In genomic region chr11:117828149-117828887, GRCm38 (mm10) we compare ENCODE assay signal across 8 mouse cellular contexts. TPM values are rescaled to one million over a fixed set of nuclear protein-coding genes. Genes with fewer than 3 reads are reported as not detected.
DNase-seq lines count a peak whose midpoint lies in the region; ATAC-seq and TF ChIP-seq lines count a peak whose summit lies in the region.

No protein-coding gene starts in this region.

- no peaks in the 10 kb centered on the region for H3K36me3 ChIP-seq in heart, adult 2 months (ENCODE audit: control insufficient read depth, insufficient read depth, low read length)
- H3K36me3 ChIP-seq in MEL (ENCODE audit: control insufficient read depth in 1 of 2, insufficient read depth in 2 of 2, low read length in 2 of 2), result peaks cover 0 to 45% of the 10 kb centered on the region in 2 experiments; a peak in 2 of 4 replicates
- H3K36me3 ChIP-seq in heart, embryonic 14.5 days (ENCODE audit: control insufficient read depth, insufficient read depth, low read length), result peaks cover 9% of the 10 kb centered on the region
- H3K36me3 ChIP-seq in limb, embryonic 14.5 days (ENCODE audit: control insufficient read depth, insufficient read depth, low read length), result 0 out of 2 replicates have a peak, but pooled peaks cover 3% of the 10 kb centered on the region

- intact Hi-C loops in heart, adult 2 months (cut with DNase I), result loop anchor here (10.0 kb wide), 1 partner anchor 594 kb away; no protein-coding TSS in a partner anchor

- no peak for TF ChIP-seq EP300 in heart, adult 2 months (IDR thresholded peaks at IDR 0.05; ENCODE audit: insufficient read depth, low read depth, low read length)
- no peak for TF ChIP-seq EP300 in MEL (IDR thresholded peaks at IDR 0.05; ENCODE audit: low read depth in 1 of 2, low read length in 2 of 2)

- no peak for TF ChIP-seq RAD21 in MEL (IDR thresholded peaks at IDR 0.05; ENCODE audit: low read depth, low read length)

- no peaks in the 10 kb centered on the region for H3K27me3 ChIP-seq in heart, adult 2 months (ENCODE audit: control insufficient read depth, insufficient read depth, low read length)
- no peaks in the 10 kb centered on the region for H3K27me3 ChIP-seq in MEL (ENCODE audit: control insufficient read depth in 1 of 2, insufficient read depth in 2 of 2, low read length in 2 of 2)
- H3K27me3 ChIP-seq in heart, embryonic 14.5 days (ENCODE audit: control insufficient read depth, insufficient read depth, low read length), result no peaks in the 10 kb centered on the region
- no peaks in the 10 kb centered on the region for H3K27me3 ChIP-seq in limb, embryonic 14.5 days (ENCODE audit: control insufficient read depth, insufficient read depth, low read length)

- ATAC-seq in heart, embryonic 14.5 days (ENCODE audit: insufficient number of reproducible peaks, insufficient read depth, low FRiP score, low read depth), result no peak
- no peak for ATAC-seq in limb, embryonic 14.5 days (ENCODE audit: low FRiP score, low read depth)

- no peak overlapping the region for H3K9ac ChIP-seq in heart, adult 2 months (ENCODE audit: low read depth, low read length)
- H3K9ac ChIP-seq in MEL (ENCODE audit: control insufficient read depth, low read depth, low read length, poor library complexity, severe bottlenecking), result peak overlapping the region; percentile 38
- peak overlapping the region; percentile 86 for H3K9ac ChIP-seq in heart, embryonic 14.5 days (ENCODE audit: low read length)
- H3K9ac ChIP-seq in limb, embryonic 14.5 days (ENCODE audit: low read depth, low read length, severe bottlenecking), result 0 out of 2 replicates have a peak overlapping the region, but pooled peaks have one; percentile 7

- no peak for TF ChIP-seq CTCF in heart, adult 2 months (IDR thresholded peaks at IDR 0.05)
- TF ChIP-seq CTCF in MEL (IDR thresholded peaks at IDR 0.05 in 2 of 3, conservative IDR thresholded peaks at IDR 0.05 in 1 of 3; ENCODE audit: control insufficient read depth in 1 of 3, insufficient read depth in 1 of 3, low read depth in 2 of 3, low read length in 3 of 3, poor library complexity in 1 of 3, severe bottlenecking in 1 of 3), result no peak

- no peaks in the 10 kb centered on the region for H3K79me2 ChIP-seq in heart, adult 2 months (replicated peaks; ENCODE audit: control insufficient read depth, insufficient read depth, low read length)
- peaks cover 19% of the 10 kb centered on the region for H3K79me2 ChIP-seq in MEL (ENCODE audit: control insufficient read depth, insufficient read depth, low read length, poor library complexity)

- H3K4me3 ChIP-seq in heart, adult 2 months, result no peak overlapping the region
- peak overlapping the region; percentile 24 to 27 for H3K4me3 ChIP-seq in MEL (ENCODE audit: control insufficient read depth in 1 of 2, insufficient read depth in 1 of 2, low read depth in 2 of 2, low read length in 2 of 2)
- peak overlapping the region; percentile 1 to 10; a peak in 2 of 4 replicates for H3K4me3 ChIP-seq in heart, embryonic 14.5 days (ENCODE audit: control insufficient read depth in 1 of 2, insufficient read depth in 1 of 2, low read depth in 1 of 2, low read length in 2 of 2)
- H3K4me3 ChIP-seq in limb, embryonic 14.5 days (replicated peaks; ENCODE audit: low read length), result no peak overlapping the region

- WGBS in heart, adult 2 months, result 16% methylated on average over 18 of the region's 18 CpGs
- WGBS in heart, embryonic 14.5 days, result 39% methylated on average over 18 of the region's 18 CpGs
- 56% methylated on average over 18 of the region's 18 CpGs for WGBS in limb, embryonic 14.5 days

- TF ChIP-seq POLR2A in heart, adult 2 months (IDR thresholded peaks at IDR 0.05; ENCODE audit: insufficient read depth, low read depth, low read length), result no peak
- no peak for TF ChIP-seq POLR2A in MEL (IDR thresholded peaks at IDR 0.05; ENCODE audit: control insufficient read depth in 1 of 2, insufficient read depth in 1 of 2, low read depth in 1 of 2, low read length in 2 of 2, poor library complexity in 1 of 2)
- TF ChIP-seq POLR2A in limb, embryonic 14.5 days (IDR thresholded peaks at IDR 0.05; ENCODE audit: borderline replicate concordance, extremely low read depth, insufficient read depth, insufficient read length), result no peak

- H3K4me2 ChIP-seq in heart, embryonic 14.5 days (ENCODE audit: low read length), result peak overlapping the region; percentile 92
- H3K4me2 ChIP-seq in limb, embryonic 14.5 days (replicated peaks; ENCODE audit: low read depth, low read length, severe bottlenecking), result no peak overlapping the region

- H3K9me3 ChIP-seq in MEL (replicated peaks; ENCODE audit: insufficient read depth, low read length), result no peaks in the 10 kb centered on the region
- no peaks in the 10 kb centered on the region for H3K9me3 ChIP-seq in heart, embryonic 14.5 days (ENCODE audit: control insufficient read depth, low read length)
- H3K9me3 ChIP-seq in limb, embryonic 14.5 days (ENCODE audit: control insufficient read depth, low read length), result no peaks in the 10 kb centered on the region

- H3K4me1 ChIP-seq in heart, adult 2 months (ENCODE audit: control insufficient read depth, insufficient read depth, low read length), result peaks cover 36% of the 10 kb centered on the region
- peaks cover 23 to 71% of the 10 kb centered on the region in 2 experiments for H3K4me1 ChIP-seq in MEL (ENCODE audit: control insufficient read depth in 1 of 2, insufficient read depth in 2 of 2, low read length in 2 of 2)
- peaks cover 61 to 74% of the 10 kb centered on the region in 2 experiments for H3K4me1 ChIP-seq in heart, embryonic 14.5 days (ENCODE audit: control insufficient read depth in 2 of 2, insufficient read depth in 2 of 2, low read length in 2 of 2)
- H3K4me1 ChIP-seq in limb, embryonic 14.5 days (ENCODE audit: control insufficient read depth, insufficient read depth, low read length), result peaks cover 40% of the 10 kb centered on the region

- H3K27ac ChIP-seq in heart, adult 2 months, result peak overlapping the region; percentile 69
- H3K27ac ChIP-seq in MEL (ENCODE audit: control insufficient read depth, low read depth, low read length), result peak overlapping the region; percentile 44
- peak overlapping the region; percentile 90 to 97 for H3K27ac ChIP-seq in heart, embryonic 14.5 days (replicated peaks in 1 of 2; ENCODE audit: control insufficient read depth in 1 of 2, insufficient read depth in 1 of 2, low read depth in 2 of 2, low read length in 2 of 2)
- peak overlapping the region; percentile 56 for H3K27ac ChIP-seq in limb, embryonic 14.5 days (replicated peaks; ENCODE audit: low read depth, low read length)

- peak; percentile 53 to 59 for DNase-seq in heart, adult 2 months
- DNase-seq in heart, adult 8-10 months (ENCODE audit: low spot score), result no peak
- peak; percentile 88 for DNase-seq in MEL (ENCODE audit: low read depth, low spot score)
- peak; percentile 57 for DNase-seq in limb, embryonic 14.5 days (ENCODE audit: low spot score)
- peak; percentile 80 to 91 for DNase-seq in spleen, postnatal 10 days (ENCODE audit: low spot score in 2 of 2)
- DNase-seq in cerebellum, adult 11-12 months, result no peak
- DNase-seq in left cerebral cortex, adult 8-10 months (ENCODE audit: low spot score in 2 of 2), result no peak

RNA-seq across cellular contexts. Expression of gene Tk1, which starts 2.4 kb away (rescaled TPM):
- 1 to 10 TPM; 1.9 to 2.0 TPM for total RNA-seq in heart, adult 2 months (2021)
- 3.0 and 3.7 TPM in 2 replicates for polyA plus RNA-seq in heart, adult 2 months (2012; rRNA removed)
- total RNA-seq in heart, adult 8-10 months (2022), result 1 to 10 TPM in 3 of 4 experiments, under 1 TPM in 1; 0.78 to 3.2 (median 2.3) TPM
- total RNA-seq in MEL (2012; rRNA removed), result 171 and 172 TPM in 2 replicates
- 100 to 1,000 TPM in 1 of 2 experiments, not detected in 1; 188 TPM for polyA plus RNA-seq in MEL (2012; ENCODE audit: insufficient read depth in 1 of 2, insufficient read length in 2 of 2, low read depth in 1 of 2, low replicate concordance in 2 of 2, missing spikeins in 1 of 2)
- polyA plus RNA-seq in heart, embryonic 14.5 days (2014; fragmentation: Nextera tagmentation; extraction: Ambion mirVana), result 98.0 and 100 TPM in 2 replicates
- 160 and 175 TPM in 2 replicates for polyA plus RNA-seq in limb, embryonic 14.5 days (2012; rRNA removed)
- 128 and 132 TPM in 2 replicates for polyA plus RNA-seq in limb, embryonic 14.5 days (2014; fragmentation: Nextera tagmentation; extraction: Ambion mirVana)
- total RNA-seq in left cerebral cortex, adult 8-10 months (2022), result 1 to 10 TPM in 3 of 4 experiments, under 1 TPM in 1; 0.52 to 1.7 (median 1.2) TPM

RNA-seq across cellular contexts. Expression of gene Afmid, which starts 2.6 kb away (rescaled TPM):
- 1 to 10 TPM; 2.5 to 3.2 TPM for total RNA-seq in heart, adult 2 months (2021)
- 11.8 and 14.3 TPM in 2 replicates for polyA plus RNA-seq in heart, adult 2 months (2012; rRNA removed)
- total RNA-seq in heart, adult 8-10 months (2022), result 1 to 10 TPM; 2.3 to 6.0 (median 4.9) TPM
- 3.3 and 3.5 TPM in 2 replicates for total RNA-seq in MEL (2012; rRNA removed)
- polyA plus RNA-seq in MEL (2012; ENCODE audit: insufficient read depth in 1 of 2, insufficient read length in 2 of 2, low read depth in 1 of 2, low replicate concordance in 2 of 2, missing spikeins in 1 of 2), result 1 to 10 TPM in 1 of 2 experiments, not detected in 1; 3.8 TPM
- 18.7 and 20.8 TPM in 2 replicates for polyA plus RNA-seq in heart, embryonic 14.5 days (2014; fragmentation: Nextera tagmentation; extraction: Ambion mirVana)
- 10.4 TPM in 2 replicates for polyA plus RNA-seq in limb, embryonic 14.5 days (2012; rRNA removed)
- 4.6 and 5.3 TPM in 2 replicates for polyA plus RNA-seq in limb, embryonic 14.5 days (2014; fragmentation: Nextera tagmentation; extraction: Ambion mirVana)
- 1 to 10 TPM; 4.2 to 9.0 (median 7.1) TPM for total RNA-seq in left cerebral cortex, adult 8-10 months (2022)

RNA-seq across cellular contexts. Expression of gene Gm20708, which starts 18.9 kb away (rescaled TPM):
- total RNA-seq in heart, adult 2 months (2021), result under 1 TPM; 0.44 to 0.48 TPM
- 0.57 and 0.79 TPM in 2 replicates for polyA plus RNA-seq in heart, adult 2 months (2012; rRNA removed)
- 1 to 10 TPM in 2 of 4 experiments, under 1 TPM in 1, not detected in 1; 0.63 to 1.3 (median 1.2) TPM for total RNA-seq in heart, adult 8-10 months (2022)
- 0.46 and 0.85 TPM in 2 replicates for total RNA-seq in MEL (2012; rRNA removed)
- under 1 TPM in 1 of 2 experiments, not detected in 1; 0.70 TPM for polyA plus RNA-seq in MEL (2012; ENCODE audit: insufficient read depth in 1 of 2, insufficient read length in 2 of 2, low read depth in 1 of 2, low replicate concordance in 2 of 2, missing spikeins in 1 of 2)
- 0.71 and 1.0 TPM in 2 replicates for polyA plus RNA-seq in heart, embryonic 14.5 days (2014; fragmentation: Nextera tagmentation; extraction: Ambion mirVana)
- polyA plus RNA-seq in limb, embryonic 14.5 days (2012; rRNA removed), result 0.17 and 0.62 TPM in 2 replicates
- polyA plus RNA-seq in limb, embryonic 14.5 days (2014; fragmentation: Nextera tagmentation; extraction: Ambion mirVana), result 0.59 and 0.92 TPM in 2 replicates
- total RNA-seq in left cerebral cortex, adult 8-10 months (2022), result 1 to 10 TPM in 3 of 4 experiments, under 1 TPM in 1; 0.91 to 3.0 (median 1.8) TPM

RNA-seq across cellular contexts. Expression of gene Syngr2, which starts 18.9 kb away (rescaled TPM):
- 100 to 1,000 TPM; 109 to 129 TPM for total RNA-seq in heart, adult 2 months (2021)
- polyA plus RNA-seq in heart, adult 2 months (2012; rRNA removed), result 217 and 273 TPM in 2 replicates
- total RNA-seq in heart, adult 8-10 months (2022), result 100 to 1,000 TPM; 123 to 137 (median 131) TPM
- total RNA-seq in MEL (2012; rRNA removed), result 160 and 189 TPM in 2 replicates
- 100 to 1,000 TPM in 1 of 2 experiments, not detected in 1; 384 TPM for polyA plus RNA-seq in MEL (2012; ENCODE audit: insufficient read depth in 1 of 2, insufficient read length in 2 of 2, low read depth in 1 of 2, low replicate concordance in 2 of 2, missing spikeins in 1 of 2)
- 99.4 and 102 TPM in 2 replicates for polyA plus RNA-seq in heart, embryonic 14.5 days (2014; fragmentation: Nextera tagmentation; extraction: Ambion mirVana)
- polyA plus RNA-seq in limb, embryonic 14.5 days (2012; rRNA removed), result 41.4 and 58.5 TPM in 2 replicates
- polyA plus RNA-seq in limb, embryonic 14.5 days (2014; fragmentation: Nextera tagmentation; extraction: Ambion mirVana), result 68.3 and 75.8 TPM in 2 replicates
- total RNA-seq in left cerebral cortex, adult 8-10 months (2022), result 10 to 100 TPM; 12.2 to 23.8 (median 17.1) TPM

RNA-seq across cellular contexts. Expression of gene Birc5, which starts 20.7 kb away (rescaled TPM):
- under 1 TPM; 0.18 to 0.80 TPM for total RNA-seq in heart, adult 2 months (2021)
- 0.35 and 0.79 TPM in 2 replicates for polyA plus RNA-seq in heart, adult 2 months (2012; rRNA removed)
- total RNA-seq in heart, adult 8-10 months (2022), result under 1 TPM; 0.25 to 0.87 (median 0.67) TPM
- 242 and 244 TPM in 2 replicates for total RNA-seq in MEL (2012; rRNA removed)
- 100 to 1,000 TPM in 1 of 2 experiments, not detected in 1; 214 TPM for polyA plus RNA-seq in MEL (2012; ENCODE audit: insufficient read depth in 1 of 2, insufficient read length in 2 of 2, low read depth in 1 of 2, low replicate concordance in 2 of 2, missing spikeins in 1 of 2)
- polyA plus RNA-seq in heart, embryonic 14.5 days (2014; fragmentation: Nextera tagmentation; extraction: Ambion mirVana), result 227 and 240 TPM in 2 replicates
- 128 and 138 TPM in 2 replicates for polyA plus RNA-seq in limb, embryonic 14.5 days (2012; rRNA removed)
- 267 and 276 TPM in 2 replicates for polyA plus RNA-seq in limb, embryonic 14.5 days (2014; fragmentation: Nextera tagmentation; extraction: Ambion mirVana)
- 1 to 10 TPM in 1 of 4 experiments, under 1 TPM in 3; 0.14 to 1.3 (median 0.72) TPM for total RNA-seq in left cerebral cortex, adult 8-10 months (2022)

Comparison
In these comparisons a context has a peak if more than half of its experiments do, and no peak if none do; other contexts are left out.
1. DNase-seq: peak in heart, adult 2 months (2 of 2), MEL (single experiment), limb, embryonic 14.5 days (single experiment) and spleen, postnatal 10 days (2 of 2); none in heart, adult 8-10 months (single experiment), cerebellum, adult 11-12 months (single experiment) and left cerebral cortex, adult 8-10 months (0 of 2).
2. H3K4me3 ChIP-seq: peak in MEL (2 of 2) and heart, embryonic 14.5 days (2 of 2); none in heart, adult 2 months (single experiment) and limb, embryonic 14.5 days (single experiment).
3. RNA of gene Tk1, which starts 2.4 kb away (total RNA-seq): 171 to 172 TPM in MEL; 0.78 to 3.2 TPM in heart, adult 8-10 months, 1.9 to 2.0 TPM in heart, adult 2 months and 0.52 to 1.7 TPM in left cerebral cortex, adult 8-10 months; every median in the first group is over 10 times any median in the second.
4. Peak in every context shown above with its lines, with median percentiles within 50 percentile points of each other: H3K27ac ChIP-seq.